Mouse (Mus musculus): ENCODE results near the gene B3galnt1. TPM values are rescaled to one million over a fixed set of nuclear protein-coding genes. Genes with fewer than 3 reads are reported as not detected.

Gene B3galnt1
- total and polyA plus RNA-seq, 2 experiments from 2014 or later = 85.5 to 99.4 TPM

DNA sequence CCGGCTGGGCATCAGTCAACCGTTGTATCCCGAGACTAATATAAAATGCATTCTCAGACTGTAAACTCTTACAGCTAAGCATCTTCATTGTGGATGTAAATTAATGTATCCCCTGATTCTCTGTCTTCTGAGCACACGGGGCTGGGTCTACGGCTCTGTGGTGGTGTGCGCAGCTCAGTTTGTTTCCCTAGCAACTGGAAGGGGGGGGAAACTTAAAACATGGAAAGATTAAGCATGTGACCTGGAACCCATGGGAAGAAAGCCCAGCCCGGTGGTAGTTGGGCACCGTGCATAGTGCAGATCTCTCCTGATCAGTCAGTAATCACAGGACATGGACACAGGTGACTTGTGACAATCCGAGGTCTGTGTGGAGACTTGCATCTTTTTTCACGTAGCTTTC lies 63.3 kb downstream of the B3galnt1 start:
- H3K27me3 ChIP-seq (ENCODE audit: insufficient read depth, low read length) = no peaks in the 10 kb centered on the region
- no peak overlapping the region for H3K27ac ChIP-seq (ENCODE audit: low read depth, low read length)
- no peak overlapping the region for H3K4me3 ChIP-seq (ENCODE audit: low read depth, low read length)
- H3K4me1 ChIP-seq (ENCODE audit: insufficient read depth) = peaks cover 10% of the 10 kb centered on the region; the same call in 1 of the 2 replicates
- no peak overlapping the region for H3K9ac ChIP-seq
- WGBS = 48% methylated on average over 10 of the region's 10 CpGs
- no peaks in the 10 kb centered on the region for H3K9me3 ChIP-seq (ENCODE audit: low read length)
- DNase-seq (no peak), ATAC-seq (peak; percentile 85)
- TF ChIP-seq CTCF (IDR thresholded peaks at IDR 0.05; ENCODE audit: low read depth) = no peak
- H3K4me2 ChIP-seq (ENCODE audit: low read depth) = no peak overlapping the region
- H3K36me3 ChIP-seq (ENCODE audit: insufficient read depth) = no peaks in the 10 kb centered on the region

- DNase-seq (no peak), ATAC-seq (no peak)
- Histone ChIP-seq H3K36me3 (ENCODE audit: insufficient read depth) (no peaks in the 10 kb centered on the region), H3K27me3 (ENCODE audit: insufficient read depth, low read length) (no peaks in the 10 kb centered on the region), H3K4me3 (ENCODE audit: low read depth, low read length) (no peak overlapping the region), H3K9me3 (ENCODE audit: low read length) (no peaks in the 10 kb centered on the region), H3K4me1 (ENCODE audit: insufficient read depth) (peaks cover 10% of the 10 kb centered on the region; the same call in 1 of the 2 replicates), H3K9ac (no peak overlapping the region), H3K4me2 (ENCODE audit: low read depth) (no peak overlapping the region), H3K27ac (ENCODE audit: low read depth, low read length) (no peak overlapping the region)
- WGBS = 60% methylated on average over 4 of the region's 4 CpGs
- TF ChIP-seq CTCF (IDR thresholded peaks at IDR 0.05; ENCODE audit: low read depth) = no peak
Measured at GRCm38 (mm10) chr3:69532687-69533086, 66.1 kb downstream of the B3galnt1 start.

DNA sequence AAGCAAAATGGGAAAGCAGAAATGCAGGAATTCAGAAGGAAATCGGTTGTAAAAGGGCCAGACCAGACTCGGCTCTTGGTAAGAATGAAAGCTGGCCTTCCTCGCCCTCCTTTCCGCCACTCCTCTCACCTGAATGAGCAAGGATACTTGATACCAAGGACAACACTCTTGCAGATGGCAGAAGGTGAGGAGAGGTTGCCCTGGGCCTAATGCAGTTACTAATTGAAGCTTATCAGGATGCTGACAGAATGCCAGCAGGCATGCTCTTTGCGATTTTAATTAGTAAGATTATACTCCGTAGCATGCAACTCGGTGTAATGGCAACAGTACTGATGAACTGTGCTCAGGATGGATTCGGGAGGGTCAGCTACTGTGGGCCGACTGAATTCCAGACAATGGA lies 67.2 kb downstream of the B3galnt1 start:
- Histone ChIP-seq H3K4me1 (ENCODE audit: insufficient read depth) (0 out of 2 replicates have a peak, but pooled peaks cover 4% of the 10 kb centered on the region), H3K36me3 (ENCODE audit: insufficient read depth) (no peaks in the 10 kb centered on the region), H3K27ac (ENCODE audit: low read depth, low read length) (no peak overlapping the region), H3K9me3 (ENCODE audit: low read length) (no peaks in the 10 kb centered on the region), H3K4me2 (ENCODE audit: low read depth) (no peak overlapping the region), H3K4me3 (ENCODE audit: low read depth, low read length) (no peak overlapping the region), H3K27me3 (ENCODE audit: insufficient read depth, low read length) (no peaks in the 10 kb centered on the region), H3K9ac (no peak overlapping the region)
- TF ChIP-seq CTCF (IDR thresholded peaks at IDR 0.05; ENCODE audit: low read depth) = no peak
- ATAC-seq (no peak), DNase-seq (no peak)
- 44% methylated on average over 9 of the region's 9 CpGs for WGBS

DNA sequence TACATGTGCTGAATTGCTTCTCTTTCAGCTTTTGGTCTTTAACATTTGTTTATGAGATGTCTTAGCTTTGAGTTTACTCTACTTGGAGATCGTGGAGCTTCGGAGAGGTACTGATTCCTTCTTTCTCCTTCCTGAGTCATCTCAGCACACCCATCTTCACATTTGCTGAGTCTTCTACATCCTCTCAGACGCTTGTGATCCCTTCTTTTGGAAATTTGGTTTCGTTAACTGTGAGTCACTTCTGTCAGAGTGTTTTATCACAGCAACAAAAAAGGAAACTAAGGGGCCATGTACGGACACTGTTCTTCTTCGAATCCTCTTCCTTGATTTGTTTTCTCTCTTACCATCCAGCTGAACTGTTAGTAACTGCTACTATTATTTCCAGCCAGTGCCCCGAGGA lies 69.2 kb downstream of the B3galnt1 start:
- no peaks in the 10 kb centered on the region for H3K36me3 ChIP-seq (ENCODE audit: insufficient read depth)
- ATAC-seq (no peak), DNase-seq (no peak)
- H3K27ac ChIP-seq (ENCODE audit: low read depth, low read length) = no peak overlapping the region
- H3K4me1 ChIP-seq (ENCODE audit: insufficient read depth) = no peaks in the 10 kb centered on the region
- no peak overlapping the region for H3K9ac ChIP-seq
- no peak overlapping the region for H3K4me2 ChIP-seq (ENCODE audit: low read depth)
- WGBS = 77% methylated on average over 7 of the region's 7 CpGs
- no peaks in the 10 kb centered on the region for H3K9me3 ChIP-seq (ENCODE audit: low read length)
- no peaks in the 10 kb centered on the region for H3K27me3 ChIP-seq (ENCODE audit: insufficient read depth, low read length)
- H3K4me3 ChIP-seq (ENCODE audit: low read depth, low read length) = no peak overlapping the region
- no peak for TF ChIP-seq CTCF (IDR thresholded peaks at IDR 0.05; ENCODE audit: low read depth)

DNA sequence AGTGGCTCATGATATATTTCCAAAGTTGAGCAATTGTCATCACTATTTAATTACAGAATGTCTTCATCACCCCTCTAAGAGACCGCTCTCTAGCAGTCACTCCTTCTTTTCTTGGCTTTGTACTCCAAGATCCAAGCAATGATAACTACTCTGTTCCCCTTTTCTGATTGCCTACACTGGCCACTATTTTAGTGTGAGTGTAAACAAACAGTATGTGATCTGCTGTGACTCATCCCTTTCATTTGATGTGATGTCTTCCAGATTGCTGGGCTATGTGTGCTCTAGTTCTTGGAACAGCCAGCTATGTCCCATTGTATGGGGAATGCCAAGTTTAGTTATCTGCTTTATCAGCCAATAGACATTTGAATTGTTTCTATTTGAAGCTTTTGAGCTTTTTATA lies 71.4 kb downstream of the B3galnt1 start:
- no peaks in the 10 kb centered on the region for H3K27me3 ChIP-seq (ENCODE audit: insufficient read depth, low read length)
- no peak for TF ChIP-seq CTCF (IDR thresholded peaks at IDR 0.05; ENCODE audit: low read depth)
- no peak for DNase-seq

DNA sequence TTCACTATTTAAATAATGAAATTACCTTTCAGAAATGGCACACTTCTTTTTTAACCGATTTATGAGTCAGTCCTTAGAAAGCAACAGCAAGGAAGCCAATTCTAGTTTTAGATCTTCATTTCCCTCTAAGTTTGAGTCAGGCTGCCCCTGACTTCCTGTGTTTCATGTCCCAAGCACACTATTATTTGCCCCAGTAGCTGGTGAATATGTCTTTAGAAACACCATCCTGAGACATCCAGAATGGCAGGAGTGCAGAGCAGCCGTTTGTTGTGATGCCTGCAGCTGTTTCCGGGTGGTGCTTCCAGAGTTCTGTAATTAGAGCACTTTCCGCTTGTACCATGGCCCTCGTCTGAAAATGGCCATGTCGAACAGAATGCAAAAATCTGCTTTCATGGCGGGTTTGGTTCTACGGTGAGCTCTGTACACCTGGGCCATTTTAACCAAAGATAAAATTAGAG lies 73.7 kb downstream of the B3galnt1 start:
- Histone ChIP-seq H3K4me1 (ENCODE audit: insufficient read depth) (no peaks in the 10 kb centered on the region), H3K9ac (no peak overlapping the region), H3K36me3 (ENCODE audit: insufficient read depth) (no peaks in the 10 kb centered on the region), H3K9me3 (ENCODE audit: low read length) (no peaks in the 10 kb centered on the region), H3K4me2 (ENCODE audit: low read depth) (no peak overlapping the region), H3K27me3 (ENCODE audit: insufficient read depth, low read length) (no peaks in the 10 kb centered on the region), H3K4me3 (ENCODE audit: low read depth, low read length) (no peak overlapping the region), H3K27ac (ENCODE audit: low read depth, low read length) (no peak overlapping the region)
- peak; percentile 38; the same call in 1 of the 2 replicates for ATAC-seq
- WGBS = 55% methylated on average over 8 of the region's 8 CpGs
- no peak for TF ChIP-seq CTCF (IDR thresholded peaks at IDR 0.05; ENCODE audit: low read depth)
- DNase-seq = no peak

More for the DNA sequence above, 71.4 kb downstream of the B3galnt1 start:
- 91% methylated on average over 1 of the region's 1 CpGs for WGBS
- H3K9ac ChIP-seq = no peak overlapping the region
- H3K4me1 ChIP-seq (ENCODE audit: insufficient read depth) = no peaks in the 10 kb centered on the region
- no peak for ATAC-seq
- no peaks in the 10 kb centered on the region for H3K9me3 ChIP-seq (ENCODE audit: low read length)
- H3K4me3 ChIP-seq (ENCODE audit: low read depth, low read length) = no peak overlapping the region
- no peaks in the 10 kb centered on the region for H3K36me3 ChIP-seq (ENCODE audit: insufficient read depth)
- H3K27ac ChIP-seq (ENCODE audit: low read depth, low read length) = no peak overlapping the region
- H3K4me2 ChIP-seq (ENCODE audit: low read depth) = no peak overlapping the region

DNA sequence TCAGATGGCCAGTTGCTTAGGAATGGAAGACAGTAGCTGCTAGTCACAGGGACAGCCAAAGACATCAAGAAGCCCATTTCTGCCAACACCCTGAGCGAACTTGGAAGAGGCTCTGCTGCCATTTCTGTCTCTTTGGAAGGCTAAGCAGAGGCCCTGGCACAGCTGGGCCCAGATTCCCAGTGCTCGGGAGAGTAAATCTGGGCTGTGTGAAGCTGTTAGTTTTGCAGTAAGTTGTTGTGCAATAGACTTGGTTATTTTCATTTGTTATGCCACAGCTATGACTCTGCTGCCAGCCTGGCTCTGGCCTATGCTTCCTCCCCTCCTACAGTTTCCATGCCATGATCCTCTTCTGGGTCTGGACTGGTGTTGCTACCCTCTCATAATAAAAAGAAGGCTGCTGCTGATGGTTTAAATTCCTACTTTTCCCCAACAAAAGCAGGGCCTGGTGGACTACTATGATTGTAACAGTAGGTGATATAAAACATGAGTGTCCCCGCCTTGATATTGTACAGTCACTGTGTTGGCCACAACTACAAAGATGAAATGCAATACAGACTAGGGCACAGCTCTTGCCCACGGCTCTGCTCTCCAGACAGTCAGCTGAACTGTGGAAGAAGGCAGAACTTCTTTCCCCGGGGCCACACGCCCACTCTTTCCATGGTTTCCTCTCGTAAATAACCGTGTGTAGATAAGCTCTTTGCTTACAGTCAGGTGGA lies 74.2 kb downstream of the B3galnt1 start:
- Histone ChIP-seq H3K4me2 (ENCODE audit: low read depth) (no peak overlapping the region), H3K27ac (ENCODE audit: low read depth, low read length) (no peak overlapping the region), H3K27me3 (ENCODE audit: insufficient read depth, low read length) (no peaks in the 10 kb centered on the region), H3K4me1 (ENCODE audit: insufficient read depth) (no peaks in the 10 kb centered on the region), H3K36me3 (ENCODE audit: insufficient read depth) (no peaks in the 10 kb centered on the region), H3K9me3 (ENCODE audit: low read length) (no peaks in the 10 kb centered on the region), H3K9ac (no peak overlapping the region), H3K4me3 (ENCODE audit: low read depth, low read length) (no peak overlapping the region)
- DNase-seq (no peak), ATAC-seq (no peak; the same call in 1 of the 2 replicates)
- TF ChIP-seq CTCF (IDR thresholded peaks at IDR 0.05; ENCODE audit: low read depth) = no peak
- 85% methylated on average over 8 of the region's 8 CpGs for WGBS

Other genes starting within 250 kb of the B3galnt1 start
- gene Nmd3, start 123.0 kb upstream of the B3galnt1 start, total RNA-seq (2014; rRNA removed) = 21.0 and 30.5 TPM in 2 replicates
- gene Nmd3, start 123.0 kb upstream of the B3galnt1 start, polyA plus RNA-seq (2015; fragmentation: Nextera tagmentation; extraction: Ambion mirVana) = 60.4 and 62.8 TPM in 2 replicates